7 mouse cellular contexts compared by ENCODE assay signal in the genomic region with DNA sequence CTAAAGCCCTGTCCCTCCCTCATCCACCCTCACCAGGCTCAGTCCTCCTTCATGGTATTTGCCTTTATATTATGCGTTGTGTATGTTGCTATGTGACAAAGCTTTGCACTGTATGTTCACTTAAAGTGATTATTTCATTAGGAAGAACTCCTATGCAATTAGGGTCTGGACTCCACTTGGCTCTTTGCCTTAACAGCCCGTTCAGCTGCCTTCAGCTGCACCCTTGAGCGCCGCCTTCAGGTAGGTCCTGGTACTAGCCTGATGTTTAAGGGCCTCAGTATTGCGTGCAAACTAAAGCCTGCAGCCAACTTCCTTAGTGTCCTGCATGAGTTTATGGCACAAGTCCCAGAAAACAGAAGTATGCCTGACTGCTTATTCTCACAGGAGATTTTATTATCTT.
A peak's percentile ranks its signal among the peaks of the same experiment; 100 is the strongest.
DNase-seq lines count a peak whose midpoint lies in the region; ATAC-seq and TF ChIP-seq lines count a peak whose summit lies in the region.

No protein-coding gene starts in this region.

- POLR2A ChIA-PET in Patski (lab: Charles Lee) = no interaction called here

- no peaks in the 10 kb centered on the region for H3K27me3 ChIP-seq in kidney, adult 2 months (replicated peaks; ENCODE audit: control insufficient read depth, insufficient read depth, low read length)
- no peaks in the 10 kb centered on the region for H3K27me3 ChIP-seq in Patski

- in situ Hi-C loops in Patski (cut with MboI; ENCODE audit: low pct_unique_long_range_greater_than_20kb) = loop anchor here (5.0 kb wide), 2 partner anchors 182 to 552 kb away; no protein-coding TSS in a partner anchor

- no peak overlapping the region for H3K4me3 ChIP-seq in kidney, adult 2 months (ENCODE audit: insufficient read depth, low read depth, low read length)

- TF ChIP-seq POLR2A in kidney, adult 2 months (IDR thresholded peaks at IDR 0.05; ENCODE audit: low read depth, low read length) = no peak

- H3K36me3 ChIP-seq in kidney, adult 2 months (ENCODE audit: control insufficient read depth, insufficient read depth, low read length) = no peaks in the 10 kb centered on the region

- CTCF ChIA-PET in Patski (lab: Charles Lee) = no interaction called here

- ATAC-seq in CD4-positive, CD25-positive, alpha-beta regulatory T cell, adult 4 months = peak; percentile 22
- no peak for ATAC-seq in Patski
- ATAC-seq in neutrophil, adult 5-6 weeks (ENCODE audit: extremely low read depth, insufficient number of reproducible peaks, low FRiP score, poor library complexity, severe bottlenecking) = peak; percentile 44; the same call in 1 of the 2 replicates

- peak; percentile 37; the same call in 1 of the 2 replicates for TF ChIP-seq CTCF in kidney, adult 2 months (conservative IDR thresholded peaks at IDR 0.05; ENCODE audit: insufficient read depth, insufficient read length, low read depth, low read length)
- peak; percentile 55 for TF ChIP-seq CTCF in Patski (IDR thresholded peaks at IDR 0.05)

- WGBS in kidney, adult 2 months = 30% methylated on average over 5 of the region's 5 CpGs

- intact Hi-C loops in left cerebral cortex, postnatal 36 days (cut with DNase I) = no loop called here

- peak; percentile 8 for DNase-seq in kidney, adult 2 months
- no peak for DNase-seq in kidney, adult 11 months
- no peak for DNase-seq in Patski (ENCODE audit: low read depth, low spot score)
- DNase-seq in heart, postnatal 4 days = peak; percentile 61
- no peak for DNase-seq in left cerebral cortex, postnatal 36 days (ENCODE audit: low spot score in 2 of 2)

- H3K27ac ChIP-seq in kidney, adult 2 months (ENCODE audit: insufficient read depth, low read depth, low read length) = no peak overlapping the region

- no peaks in the 10 kb centered on the region for H3K4me1 ChIP-seq in kidney, adult 2 months (ENCODE audit: control insufficient read depth, insufficient read depth, low read length)

Comparison
In these comparisons a context has a peak if more than half of its experiments do, and no peak if none do; other contexts are left out.
1. DNase-seq: peak in kidney, adult 2 months (single experiment) and heart, postnatal 4 days (single experiment); none in kidney, adult 11 months (single experiment), Patski (single experiment) and left cerebral cortex, postnatal 36 days (0 of 2).